Mouse (Mus musculus) hindbrain, embryonic 12.5 days (tissue): ENCODE measurements at regions not wholly inside any gene's neighbourhood (a gene's known extent, or its start where the extent isn't known, plus 50 kb on each side); places are given as distances from the start of the nearest gene placed in this dataset.
A peak's percentile ranks its signal among the peaks of the same experiment; 100 is the strongest.

Experiments used
- ATAC-seq: fragments of 200-750 bp; cut with Nextera tagmentation; 2 replicates; pipeline ENCODE4 v1.8.0; 2017; ENCODE audit warnings: moderate TSS enrichment; ENCODE audit not compliant: low FRiP score
- H3K27ac ChIP-seq: fragments of 300-500 bp; sonication (generic); 2 replicates; pipeline ENCODE4 v1.5.1; 2016; ENCODE audit warnings: mild to moderate bottlenecking
- H3K27me3 ChIP-seq: fragments of 300-500 bp; sonication (generic); 2 replicates; pipeline ENCODE4 v1.6.1; 2016; ENCODE audit warnings: mild to moderate bottlenecking
- H3K36me3 ChIP-seq: fragments of 300-500 bp; sonication (generic); 2 replicates; pipeline ENCODE4 v1.6.1; 2016; ENCODE audit warnings: mild to moderate bottlenecking
- H3K4me1 ChIP-seq: fragments of 300-500 bp; sonication (generic); 2 replicates; pipeline ENCODE4 v1.6.1; 2016
- H3K4me2 ChIP-seq: fragments of 300-500 bp; sonication (generic); replicated peaks from 2 replicates; pipeline ENCODE4 v1.6.1; 2016; ENCODE audit warnings: mild to moderate bottlenecking
- H3K4me3 ChIP-seq: fragments of 300-500 bp; sonication (generic); 2 replicates; pipeline ENCODE4 v1.5.1; 2016; ENCODE audit warnings: mild to moderate bottlenecking
- H3K9ac ChIP-seq: fragments of 300-500 bp; sonication (generic); 2 replicates; pipeline ENCODE4 v1.6.1; 2016; ENCODE audit warnings: mild to moderate bottlenecking, moderate library complexity
- H3K9me3 ChIP-seq: fragments of 300-500 bp; sonication (generic); replicated peaks from 2 replicates; pipeline ENCODE4 v1.6.1; 2016; ENCODE audit warnings: mild to moderate bottlenecking
- WGBS: fragments of 180-500 bp; shearing (Covaris S2); methylation state at CpG from one replicate; pipeline ENCODE4 v1.1.7; 2016; 5-methylcytosine and 5-hydroxymethylcytosine counted together

DNA sequence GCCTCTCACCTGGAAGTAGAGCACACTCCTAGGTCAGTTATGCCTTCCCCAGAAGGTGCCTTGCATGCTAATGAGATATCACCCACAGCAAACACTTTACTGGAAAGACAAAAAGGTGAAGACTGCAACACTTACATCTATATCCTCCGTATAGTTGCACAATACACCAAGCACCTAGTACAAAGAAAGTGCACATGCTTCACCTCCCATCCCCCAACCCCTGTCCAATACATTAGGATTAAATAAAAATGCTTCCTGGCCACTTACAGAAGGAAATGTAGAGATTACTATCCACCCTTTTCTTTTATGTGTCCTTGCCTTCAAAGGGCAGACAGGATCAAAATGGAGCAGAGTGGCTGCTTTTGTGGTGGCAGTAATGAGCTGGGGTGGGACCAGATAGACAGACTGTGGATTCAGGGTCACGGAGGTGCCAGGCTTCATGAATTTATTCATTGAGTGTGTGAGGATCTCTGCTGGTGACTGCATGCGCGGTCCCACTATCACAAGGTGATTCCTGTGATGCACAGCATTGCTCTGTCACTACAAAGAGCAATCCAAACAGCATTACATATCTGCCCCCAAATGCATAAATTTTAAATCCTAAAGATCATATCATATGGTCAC lies 109.9 kb upstream of the Fat4 start:
- H3K4me2 ChIP-seq, result no peak overlapping the region
- H3K27me3 ChIP-seq, result no peaks in the 10 kb centered on the region
- H3K27ac ChIP-seq, result peak overlapping the region; percentile 69
- H3K9me3 ChIP-seq, result no peaks in the 10 kb centered on the region
- ATAC-seq, result peak; percentile 81; the same call in 1 of the 2 replicates
- 55% methylated on average over 4 of the region's 4 CpGs for WGBS
- no peak overlapping the region for H3K4me3 ChIP-seq
- no peak overlapping the region for H3K9ac ChIP-seq
- peaks cover 7% of the 10 kb centered on the region for H3K4me1 ChIP-seq
- no peaks in the 10 kb centered on the region for H3K36me3 ChIP-seq

DNA sequence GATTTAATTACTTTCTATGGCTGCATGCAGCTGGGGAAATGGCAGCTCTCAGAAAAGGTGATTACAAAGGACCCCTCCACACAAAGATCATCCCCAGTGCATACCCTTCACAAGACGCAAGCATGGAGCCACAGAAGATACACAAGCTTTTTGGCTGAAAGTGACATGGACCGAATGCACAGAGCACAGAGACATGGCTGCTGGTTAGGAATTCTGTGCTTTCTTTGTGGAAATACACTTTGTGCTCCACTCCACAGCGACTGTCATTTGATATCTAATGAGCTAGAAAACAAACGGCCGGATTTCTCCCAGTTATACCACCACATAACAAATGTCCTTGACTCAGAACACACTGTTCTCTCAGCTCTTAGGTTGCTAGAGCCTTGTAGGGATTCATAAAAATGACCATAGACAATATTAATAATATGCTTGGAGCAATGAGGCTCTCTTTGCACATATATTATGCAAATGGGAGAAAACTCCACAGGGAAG lies 132.1 kb upstream of the Fat4 start:
- no peak overlapping the region for H3K4me2 ChIP-seq
- H3K9ac ChIP-seq, result no peak overlapping the region
- peak overlapping the region; percentile 67 for H3K27ac ChIP-seq
- no peak overlapping the region for H3K4me3 ChIP-seq
- WGBS, result 51% methylated on average over 5 of the region's 5 CpGs
- peak; percentile 79 for ATAC-seq
- H3K36me3 ChIP-seq, result no peaks in the 10 kb centered on the region
- H3K9me3 ChIP-seq, result no peaks in the 10 kb centered on the region
- no peaks in the 10 kb centered on the region for H3K27me3 ChIP-seq
- H3K4me1 ChIP-seq, result peaks cover 17% of the 10 kb centered on the region

- Histone ChIP-seq H3K4me2 (no peak overlapping the region), H3K9ac (no peak overlapping the region), H3K4me1 (peaks cover 17% of the 10 kb centered on the region), H3K4me3 (no peak overlapping the region), H3K27me3 (no peaks in the 10 kb centered on the region), H3K27ac (peak overlapping the region; percentile 67), H3K36me3 (no peaks in the 10 kb centered on the region), H3K9me3 (no peaks in the 10 kb centered on the region)
- peak; percentile 49 for ATAC-seq
- 81% methylated on average over 2 of the region's 2 CpGs for WGBS
Measured at GRCm38 (mm10) chr3:38753446-38754205, 133.1 kb upstream of the Fat4 start.

DNA sequence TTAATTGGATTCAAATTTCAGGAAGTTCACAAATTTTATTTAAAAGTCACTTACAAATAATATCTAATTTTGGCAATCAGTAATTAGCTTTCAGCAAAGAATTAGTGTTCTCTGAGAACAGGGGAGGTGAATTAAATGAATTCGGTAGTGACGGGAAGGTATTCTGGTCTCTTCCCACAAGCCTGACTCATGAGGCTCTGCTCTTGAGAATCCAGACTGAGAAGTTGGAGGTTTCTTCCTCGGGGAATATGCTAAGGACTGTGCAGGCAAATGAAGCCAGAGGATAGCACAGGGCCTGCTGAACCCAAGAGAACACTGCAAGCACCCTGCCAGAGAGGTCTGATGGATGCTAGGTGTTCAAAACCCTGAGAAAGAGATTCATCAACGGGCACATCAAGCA lies 144.6 kb upstream of the Fat4 start:
- no peak overlapping the region for H3K9ac ChIP-seq
- H3K4me1 ChIP-seq, result no peaks in the 10 kb centered on the region
- H3K4me3 ChIP-seq, result no peak overlapping the region
- no peak overlapping the region for H3K4me2 ChIP-seq
- no peaks in the 10 kb centered on the region for H3K27me3 ChIP-seq
- 87% methylated on average over 4 of the region's 4 CpGs for WGBS
- H3K36me3 ChIP-seq, result no peaks in the 10 kb centered on the region
- no peak for ATAC-seq
- no peaks in the 10 kb centered on the region for H3K9me3 ChIP-seq
- H3K27ac ChIP-seq, result no peak overlapping the region

GRCm38 (mm10) chr3:38722606-38723005 lies 164.1 kb upstream of the Fat4 start:
- Histone ChIP-seq H3K9ac (no peak overlapping the region), H3K9me3 (no peaks in the 10 kb centered on the region), H3K27me3 (no peaks in the 10 kb centered on the region), H3K4me3 (no peak overlapping the region), H3K27ac (no peak overlapping the region), H3K4me2 (no peak overlapping the region), H3K36me3 (no peaks in the 10 kb centered on the region), H3K4me1 (no peaks in the 10 kb centered on the region)
- ATAC-seq, result no peak
- WGBS, result 84% methylated on average over 1 of the region's 1 CpGs

GRCm38 (mm10) chr3:38712078-38712873 lies 174.5 kb upstream of the Fat4 start:
- no peaks in the 10 kb centered on the region for H3K36me3 ChIP-seq
- peak; percentile 86 for ATAC-seq
- H3K4me1 ChIP-seq, result peaks cover 21% of the 10 kb centered on the region
- H3K4me3 ChIP-seq, result no peak overlapping the region
- WGBS, result 24% methylated on average over 9 of the region's 9 CpGs
- H3K9me3 ChIP-seq, result no peaks in the 10 kb centered on the region
- H3K4me2 ChIP-seq, result no peak overlapping the region; the same call in 1 of the 2 replicates
- no peak overlapping the region for H3K9ac ChIP-seq
- no peaks in the 10 kb centered on the region for H3K27me3 ChIP-seq
- H3K27ac ChIP-seq, result peak overlapping the region; percentile 71

DNA sequence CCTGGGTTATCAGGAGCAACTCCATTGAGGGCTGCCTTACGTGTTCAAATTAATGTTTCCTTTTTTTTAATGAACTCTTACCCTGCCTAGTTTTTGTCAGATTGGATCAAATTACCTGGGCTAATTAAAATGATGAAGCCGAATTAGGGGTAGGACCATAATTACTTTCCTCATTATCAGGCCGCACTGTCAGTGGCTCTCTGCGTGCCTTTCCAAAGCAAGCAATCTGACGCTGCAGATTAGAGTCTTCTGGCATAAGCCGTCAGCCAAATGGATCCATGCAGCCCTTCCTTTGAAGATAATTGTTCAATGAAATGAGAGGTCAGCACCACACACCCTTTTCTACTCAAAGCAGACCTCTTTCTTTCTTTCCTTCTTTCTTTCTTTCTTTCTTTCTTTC lies 175.5 kb upstream of the Fat4 start:
- no peak overlapping the region for H3K9ac ChIP-seq
- no peaks in the 10 kb centered on the region for H3K27me3 ChIP-seq
- no peak overlapping the region for H3K4me3 ChIP-seq
- no peaks in the 10 kb centered on the region for H3K9me3 ChIP-seq
- no peaks in the 10 kb centered on the region for H3K36me3 ChIP-seq
- ATAC-seq, result no peak
- 0 out of 2 replicates have a peak overlapping the region, but pooled peaks have one; percentile 55 for H3K27ac ChIP-seq
- WGBS, result 45% methylated on average over 6 of the region's 6 CpGs
- H3K4me1 ChIP-seq, result peaks cover 21% of the 10 kb centered on the region
- no peak overlapping the region for H3K4me2 ChIP-seq

GRCm38 (mm10) chr3:38707891-38708290 lies 178.8 kb upstream of the Fat4 start:
- Histone ChIP-seq H3K4me1 (peaks cover 17% of the 10 kb centered on the region), H3K9ac (no peak overlapping the region), H3K4me2 (no peak overlapping the region), H3K36me3 (no peaks in the 10 kb centered on the region), H3K27ac (no peak overlapping the region), H3K9me3 (no peaks in the 10 kb centered on the region), H3K4me3 (no peak overlapping the region), H3K27me3 (no peaks in the 10 kb centered on the region)
- ATAC-seq, result no peak
- WGBS, result 72% methylated on average over 3 of the region's 3 CpGs

DNA sequence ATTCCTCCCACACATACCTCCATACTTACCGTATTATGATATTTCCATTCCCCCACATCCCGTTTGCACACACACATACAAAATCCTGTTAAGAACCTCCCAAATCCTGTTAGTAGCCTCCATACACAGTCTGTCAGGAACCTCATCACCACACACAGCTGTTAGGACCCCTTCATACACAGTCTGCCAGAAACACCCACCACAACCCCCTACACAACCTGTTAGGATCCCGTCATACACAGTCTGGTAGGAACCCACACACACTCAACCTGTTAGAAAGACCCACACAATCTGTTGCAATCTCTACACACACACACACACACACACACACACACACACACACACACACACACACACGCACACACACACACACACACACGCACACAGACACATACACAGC lies 187.5 kb upstream of the Fat4 start:
- Histone ChIP-seq H3K9ac (no peak overlapping the region), H3K4me3 (no peak overlapping the region), H3K4me2 (no peak overlapping the region), H3K27ac (no peak overlapping the region), H3K9me3 (0 out of 2 replicates have a peak, but pooled peaks cover 4% of the 10 kb centered on the region), H3K36me3 (no peaks in the 10 kb centered on the region), H3K4me1 (peaks cover 7% of the 10 kb centered on the region), H3K27me3 (no peaks in the 10 kb centered on the region)
- 87% methylated on average over 5 of the region's 5 CpGs for WGBS
- ATAC-seq, result no peak

DNA sequence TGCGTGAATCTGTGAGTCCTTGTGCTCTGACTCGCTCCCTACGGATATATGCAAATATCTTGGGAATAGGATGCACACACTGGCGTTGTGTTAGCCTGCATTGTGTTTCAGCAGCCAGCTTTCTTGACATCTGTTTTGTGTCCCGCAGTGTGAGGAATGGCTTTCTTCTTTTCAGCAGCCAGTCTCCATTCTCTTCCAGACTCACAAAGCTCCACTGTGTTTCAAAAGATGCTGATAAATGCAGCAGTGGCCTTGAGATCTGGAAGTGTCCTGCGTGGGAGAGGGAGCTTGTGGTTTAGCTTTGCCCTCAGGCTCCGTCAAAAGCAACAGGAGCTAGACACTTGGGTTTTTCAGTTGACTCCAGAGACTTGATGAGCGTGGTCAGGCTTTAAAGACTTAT lies 188.9 kb upstream of the Fat4 start:
- Histone ChIP-seq H3K4me1 (peaks cover 7% of the 10 kb centered on the region), H3K9ac (no peak overlapping the region), H3K27me3 (no peaks in the 10 kb centered on the region), H3K9me3 (0 out of 2 replicates have a peak, but pooled peaks cover 4% of the 10 kb centered on the region), H3K27ac (peak overlapping the region; percentile 83), H3K36me3 (no peaks in the 10 kb centered on the region), H3K4me2 (no peak overlapping the region), H3K4me3 (no peak overlapping the region)
- ATAC-seq, result peak; percentile 87
- WGBS, result 8% methylated on average over 8 of the region's 8 CpGs

DNA sequence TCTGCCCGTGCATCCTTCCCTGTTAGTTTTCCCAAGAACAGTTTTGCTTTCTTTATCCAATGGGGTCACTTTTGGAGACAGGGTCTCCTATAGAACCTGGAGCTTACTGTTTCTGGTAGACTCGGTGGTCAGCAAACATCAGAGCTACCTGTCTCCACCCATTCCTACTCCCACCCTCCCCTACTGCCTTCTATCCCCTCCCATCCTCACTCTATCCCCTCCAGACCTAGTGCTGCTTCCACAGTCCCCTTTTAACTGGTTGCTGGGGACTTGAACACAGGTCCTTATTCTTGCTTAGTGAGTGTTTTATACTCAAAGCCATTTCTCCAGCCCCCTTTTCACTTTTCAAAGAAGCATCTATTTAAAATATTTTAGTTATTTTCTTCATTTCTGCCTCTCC lies 189.4 kb upstream of the Fat4 start:
- H3K9ac ChIP-seq, result no peak overlapping the region
- ATAC-seq, result peak; percentile 49
- H3K4me2 ChIP-seq, result no peak overlapping the region
- H3K27me3 ChIP-seq, result no peaks in the 10 kb centered on the region
- H3K9me3 ChIP-seq, result 0 out of 2 replicates have a peak, but pooled peaks cover 4% of the 10 kb centered on the region
- no peak overlapping the region for H3K4me3 ChIP-seq
- peaks cover 7% of the 10 kb centered on the region for H3K4me1 ChIP-seq
- WGBS, result 64% methylated on average over 2 of the region's 2 CpGs
- peak overlapping the region; percentile 53 for H3K27ac ChIP-seq
- no peaks in the 10 kb centered on the region for H3K36me3 ChIP-seq

DNA sequence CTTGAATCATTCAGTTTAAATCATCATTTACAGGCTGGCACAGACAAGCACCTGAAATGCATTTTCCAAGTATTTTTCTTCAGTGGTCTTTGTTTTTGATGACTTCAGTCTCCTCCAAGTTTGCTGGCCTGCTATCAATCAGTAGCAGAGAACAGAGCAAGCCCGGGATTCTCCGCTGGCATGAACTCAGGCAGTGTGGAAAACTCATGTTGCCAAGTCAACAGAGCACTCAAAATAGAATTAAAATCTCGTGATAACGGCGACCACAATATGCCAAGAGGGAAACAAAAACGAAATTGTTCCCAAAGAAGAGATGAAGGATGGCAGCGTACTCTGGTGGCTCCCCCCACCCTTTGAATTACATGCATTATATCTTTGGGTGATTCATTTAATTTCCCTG lies 190.9 kb upstream of the Fat4 start:
- no peak overlapping the region for H3K4me2 ChIP-seq
- 0 out of 2 replicates have a peak, but pooled peaks cover 4% of the 10 kb centered on the region for H3K9me3 ChIP-seq
- no peak overlapping the region for H3K9ac ChIP-seq
- H3K27ac ChIP-seq, result no peak overlapping the region
- peaks cover 7% of the 10 kb centered on the region for H3K4me1 ChIP-seq
- no peak for ATAC-seq
- no peak overlapping the region for H3K4me3 ChIP-seq
- H3K36me3 ChIP-seq, result no peaks in the 10 kb centered on the region
- WGBS, result 81% methylated on average over 7 of the region's 7 CpGs
- H3K27me3 ChIP-seq, result no peaks in the 10 kb centered on the region
